Comparison of ENCODE assay signal across 22 mouse cellular contexts in the genomic region with DNA sequence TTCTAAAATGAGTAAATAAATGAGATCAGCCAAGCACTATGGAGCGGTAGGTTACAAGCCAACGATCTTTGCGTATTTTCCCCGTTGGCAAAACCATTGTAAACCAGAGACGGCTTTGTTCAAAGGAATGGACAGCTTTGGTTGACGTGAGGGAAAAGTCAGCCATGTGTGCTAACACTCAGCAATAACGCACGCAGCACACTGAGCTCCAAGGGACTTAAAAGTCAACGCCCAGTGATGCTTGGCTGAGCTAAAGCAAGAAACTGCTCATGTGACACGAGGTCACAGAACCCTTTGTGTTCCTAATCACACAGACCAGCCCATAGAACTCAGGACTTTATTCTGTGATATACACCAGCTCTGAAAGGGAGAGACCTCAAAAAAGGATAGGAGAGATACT.
DNase-seq lines count a peak whose midpoint lies in the region; ATAC-seq and TF ChIP-seq lines count a peak whose summit lies in the region.
"Had no signal": no experiment of that assay in that cellular context is flagged by ENCODE, and none has a peak within 500 bp of the region (broad histone marks: within the 10 kb centered on the region; RNA-seq: fewer than 3 reads in every experiment).

No protein-coding gene starts in this region.

- no peaks in the 10 kb centered on the region for H3K27me3 ChIP-seq in hindbrain, embryonic 10.5 days (ENCODE audit: insufficient read depth, poor library complexity, severe bottlenecking)
- no peaks in the 10 kb centered on the region for H3K27me3 ChIP-seq in hindbrain, embryonic 12.5 days
- no peaks in the 10 kb centered on the region for H3K27me3 ChIP-seq in liver, adult 2 months (ENCODE audit: control insufficient read depth, insufficient read depth, low read length)
- H3K27me3 ChIP-seq in liver, embryonic 12.5 days (replicated peaks) = no peaks in the 10 kb centered on the region
- peaks cover 20% of the 10 kb centered on the region for H3K27me3 ChIP-seq in forebrain, embryonic 10.5 days (ENCODE audit: poor library complexity, severe bottlenecking)
- H3K27me3 ChIP-seq: heart, embryonic 12.5 days; limb, embryonic 12.5 days; stomach, embryonic 15.5 days had no signal

- DNase-seq in hindbrain, embryonic 10.5 days (ENCODE audit: low spot score) = peak; percentile 52
- DNase-seq in liver, adult 2 months (ENCODE audit: extremely low read depth, low read depth, low spot score) = peak; percentile 16
- peak; percentile 31 for DNase-seq in ES-CJ7 (ENCODE audit: low read depth, low spot score)
- peak; percentile 43 for DNase-seq in embryo, embryonic 11 days
- DNase-seq in forebrain, embryonic 10.5 days (ENCODE audit: extremely low spot score, low spot score) = no peak
- DNase-seq in heart, adult 9 months (ENCODE audit: low spot score in 2 of 2) = no peak
- DNase-seq: cerebellum, adult 9-10 months; forebrain, postnatal 0 days; heart, postnatal 14 days; lung, postnatal 36 days; right cerebral cortex, postnatal 25 days; thymus, adult 2 months had no signal

- H3K36me3 ChIP-seq in hindbrain, embryonic 10.5 days = peaks cover 11% of the 10 kb centered on the region
- 0 out of 2 replicates have a peak, but pooled peaks cover 4% of the 10 kb centered on the region for H3K36me3 ChIP-seq in hindbrain, embryonic 12.5 days
- peaks cover 70% of the 10 kb centered on the region for H3K36me3 ChIP-seq in liver, adult 2 months (ENCODE audit: control insufficient read depth, insufficient read depth, low read length)
- H3K36me3 ChIP-seq in liver, embryonic 12.5 days = peaks cover 34% of the 10 kb centered on the region
- peaks cover 45% of the 10 kb centered on the region for H3K36me3 ChIP-seq in forebrain, embryonic 10.5 days (replicated peaks)
- H3K36me3 ChIP-seq: stomach, embryonic 15.5 days had no signal

- no peak for ATAC-seq in hindbrain, embryonic 12.5 days (ENCODE audit: low FRiP score)
- no peak for ATAC-seq in liver, embryonic 12.5 days
- ATAC-seq: CD4-positive, CD25-positive, alpha-beta regulatory T cell, adult 4 months; forebrain, postnatal 0 days; hindbrain, embryonic 16.5 days; intestine, postnatal 0 days had no signal

- no peak overlapping the region for H3K4me3 ChIP-seq in hindbrain, embryonic 10.5 days
- no peak overlapping the region for H3K4me3 ChIP-seq in hindbrain, embryonic 12.5 days
- no peak overlapping the region for H3K4me3 ChIP-seq in liver, adult 2 months (ENCODE audit: insufficient read depth, low read depth, low read length)
- no peak overlapping the region for H3K4me3 ChIP-seq in liver, embryonic 12.5 days
- H3K4me3 ChIP-seq in forebrain, embryonic 10.5 days = no peak overlapping the region
- H3K4me3 ChIP-seq: heart, embryonic 12.5 days; limb, embryonic 12.5 days; stomach, embryonic 15.5 days had no signal

- no peaks in the 10 kb centered on the region for H3K79me2 ChIP-seq in liver, adult 2 months (ENCODE audit: control insufficient read depth, insufficient read depth, low read length)

- H3K9me3 ChIP-seq in hindbrain, embryonic 10.5 days = no peaks in the 10 kb centered on the region
- no peaks in the 10 kb centered on the region for H3K9me3 ChIP-seq in hindbrain, embryonic 12.5 days (replicated peaks)
- no peaks in the 10 kb centered on the region for H3K9me3 ChIP-seq in liver, embryonic 12.5 days (replicated peaks)
- no peaks in the 10 kb centered on the region for H3K9me3 ChIP-seq in forebrain, embryonic 10.5 days
- H3K9me3 ChIP-seq: G1E; heart, embryonic 12.5 days; limb, embryonic 12.5 days; stomach, embryonic 15.5 days had no signal

- TF ChIP-seq CTCF in liver, adult 2 months (IDR thresholded peaks at IDR 0.05; ENCODE audit: low read depth, low read length) = no peak

- H3K4me1 ChIP-seq in hindbrain, embryonic 10.5 days (replicated peaks) = peaks cover 23% of the 10 kb centered on the region
- H3K4me1 ChIP-seq in hindbrain, embryonic 12.5 days = no peaks in the 10 kb centered on the region
- no peaks in the 10 kb centered on the region for H3K4me1 ChIP-seq in liver, adult 2 months (ENCODE audit: control insufficient read depth, insufficient read depth, low read length)
- no peaks in the 10 kb centered on the region for H3K4me1 ChIP-seq in liver, embryonic 12.5 days
- H3K4me1 ChIP-seq in forebrain, embryonic 10.5 days = peaks cover 12% of the 10 kb centered on the region
- H3K4me1 ChIP-seq: heart, embryonic 12.5 days; stomach, embryonic 15.5 days had no signal

- H3K9ac ChIP-seq in hindbrain, embryonic 12.5 days = no peak overlapping the region
- no peak overlapping the region for H3K9ac ChIP-seq in liver, adult 2 months (ENCODE audit: low read depth, low read length)
- no peak overlapping the region for H3K9ac ChIP-seq in liver, embryonic 12.5 days
- H3K9ac ChIP-seq: forebrain, postnatal 0 days; heart, embryonic 12.5 days; limb, embryonic 12.5 days; liver, embryonic 14.5 days; stomach, embryonic 15.5 days had no signal

- 27% methylated on average over 10 of the region's 10 CpGs for WGBS in hindbrain, embryonic 10.5 days
- 29% methylated on average over 10 of the region's 10 CpGs for WGBS in hindbrain, embryonic 12.5 days
- 80% methylated on average over 10 of the region's 10 CpGs for WGBS in liver, adult 2 months
- 82% methylated on average over 10 of the region's 10 CpGs for WGBS in liver, embryonic 12.5 days (ENCODE audit: insufficient replicate concordance)
- 40% methylated on average over 10 of the region's 10 CpGs for WGBS in forebrain, embryonic 10.5 days

- no peak for TF ChIP-seq POLR2A in liver, adult 2 months (IDR thresholded peaks at IDR 0.05; ENCODE audit: extremely low read depth, insufficient read depth, low read length)

- peak overlapping the region; percentile 13; the same call in 1 of the 2 replicates for H3K27ac ChIP-seq in hindbrain, embryonic 10.5 days
- no peak overlapping the region for H3K27ac ChIP-seq in hindbrain, embryonic 12.5 days
- no peak overlapping the region for H3K27ac ChIP-seq in liver, adult 2 months (replicated peaks; ENCODE audit: insufficient read depth, low read depth, low read length)
- H3K27ac ChIP-seq in liver, embryonic 12.5 days = no peak overlapping the region
- H3K27ac ChIP-seq in forebrain, embryonic 10.5 days = no peak overlapping the region
- H3K27ac ChIP-seq: limb, embryonic 12.5 days; liver, embryonic 14.5 days; stomach, embryonic 15.5 days had no signal

- no peak overlapping the region for H3K4me2 ChIP-seq in hindbrain, embryonic 12.5 days (replicated peaks)
- H3K4me2 ChIP-seq in liver, embryonic 12.5 days = no peak overlapping the region
- H3K4me2 ChIP-seq: heart, embryonic 12.5 days; limb, embryonic 12.5 days; stomach, embryonic 15.5 days had no signal

Comparison
In these comparisons a context has a peak if more than half of its experiments do, and no peak if none do; other contexts are left out.
1. DNase-seq: peak in hindbrain, embryonic 10.5 days (single experiment), liver, adult 2 months (single experiment), ES-CJ7 (single experiment) and embryo, embryonic 11 days (single experiment); none in forebrain, embryonic 10.5 days (single experiment) and heart, adult 9 months (0 of 2).